Mouse (Mus musculus) testis, adult 2 months (tissue): ENCODE results near the gene Mgat4c.

Experiments
- CTCF ChIP-seq: fragments of 200-500 bp; IDR thresholded peaks from 2 replicates; pipeline ENCODE4 v1.5.1; 2012; ENCODE audit warnings: low read depth, mild to moderate bottlenecking, inconsistent platforms, low read length, moderate library complexity; ENCODE audit not compliant: control insufficient read depth, insufficient read depth, insufficient replicate concordance
- POLR2A ChIP-seq: fragments of 200-500 bp; IDR thresholded peaks from 2 replicates; pipeline ENCODE4 v1.6.1; 2012; ENCODE audit warnings: low read depth, mild to moderate bottlenecking, inconsistent platforms, low read length, moderate library complexity; ENCODE audit not compliant: control insufficient read depth

GRCm38 (mm10) chr10:102243897-102244296, 562.6 kb downstream of the Mgat4c start:
- TF ChIP-seq CTCF (no peak), POLR2A (no peak)
